Mouse (Mus musculus): ENCODE data around the gene Rab9b. TPM values are rescaled to one million over a fixed set of nuclear protein-coding genes. Genes with fewer than 3 reads are reported as not detected.

The Rab9b gene
- polyA plus RNA-seq (2015; fragmentation: Nextera tagmentation; extraction: Ambion mirVana) = 0.20 and 0.24 TPM in 2 replicates

DNA sequence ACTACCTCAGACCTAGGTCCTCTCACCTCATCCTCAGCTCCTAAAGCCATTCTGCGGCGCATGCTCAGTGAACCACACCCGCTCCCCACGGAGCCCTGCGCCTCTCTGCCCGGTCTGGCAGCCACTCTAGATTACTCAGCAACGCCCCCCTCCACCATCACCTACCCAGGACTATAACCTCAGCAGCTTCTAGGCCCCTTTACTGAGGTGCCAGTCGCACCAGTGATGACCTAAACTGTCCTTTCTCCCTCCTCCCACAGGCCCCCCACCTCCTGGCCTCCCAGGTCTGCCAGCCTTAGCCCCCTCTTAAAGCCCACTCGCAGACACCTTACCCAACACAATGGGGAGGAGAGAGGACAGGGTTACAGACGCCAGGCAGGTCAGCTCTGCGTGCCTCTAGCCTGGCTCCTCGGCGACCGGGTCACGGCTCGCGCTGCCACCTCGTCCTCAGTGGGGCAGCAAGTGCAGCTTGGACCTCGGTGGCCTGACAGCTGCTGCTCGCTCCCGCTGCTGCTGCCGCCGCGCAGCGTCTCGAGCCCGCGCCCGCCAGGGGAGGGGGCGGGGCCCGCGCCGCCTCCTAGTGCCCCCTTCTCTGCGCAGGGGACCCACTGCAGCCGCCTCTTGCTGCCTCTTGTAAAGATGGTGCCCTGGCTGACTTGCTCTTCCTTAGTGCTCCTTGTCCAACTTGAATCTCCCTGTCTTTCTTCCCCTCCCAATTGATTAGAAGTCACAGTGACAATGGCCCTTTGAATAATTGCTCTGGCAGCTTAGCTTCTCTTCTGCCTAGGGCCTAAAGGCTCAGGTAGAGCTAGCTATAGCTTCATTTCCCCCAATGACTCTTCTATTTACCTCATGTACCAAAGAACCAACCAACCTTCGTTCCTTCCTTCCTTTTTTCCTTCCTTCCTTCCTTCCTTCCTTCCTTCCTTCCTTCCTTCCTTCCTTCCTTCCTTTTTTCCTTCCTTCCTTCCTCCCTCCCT, at the start of gene Rab9b:
TSS of gene Rab9b (minus strand) at position 695 of the 980 bp plus-strand sequence.
- H3K4me2 ChIP-seq (ENCODE audit: low read depth, low read length) = peak within 1 kb of the TSS; percentile 78
- H3K9me3 ChIP-seq (replicated peaks; ENCODE audit: control insufficient read depth, low read length) = no peaks in the 10 kb centered on the region
- H3K9ac ChIP-seq (ENCODE audit: low read length) = peak within 1 kb of the TSS; percentile 58
- ATAC-seq (replicated peaks; ENCODE audit: extremely low read depth, insufficient read depth, low FRiP score) = 0 out of 2 replicates have a peak, but pooled peaks have one; percentile 32
- no peaks in the 10 kb centered on the region for H3K36me3 ChIP-seq (ENCODE audit: control insufficient read depth, insufficient read depth)
- H3K27ac ChIP-seq (ENCODE audit: low read length) = no peak within 1 kb of the TSS
- H3K4me3 ChIP-seq (ENCODE audit: low read length) = peak within 1 kb of the TSS; percentile 59
- H3K4me1 ChIP-seq (ENCODE audit: control insufficient read depth, insufficient read depth, low read length) = no peaks in the 10 kb centered on the region
- H3K27me3 ChIP-seq (ENCODE audit: control insufficient read depth, insufficient read depth, low read length) = no peaks in the 10 kb centered on the region
- WGBS = 16% methylated on average over 26 of the region's 36 CpGs

DNA sequence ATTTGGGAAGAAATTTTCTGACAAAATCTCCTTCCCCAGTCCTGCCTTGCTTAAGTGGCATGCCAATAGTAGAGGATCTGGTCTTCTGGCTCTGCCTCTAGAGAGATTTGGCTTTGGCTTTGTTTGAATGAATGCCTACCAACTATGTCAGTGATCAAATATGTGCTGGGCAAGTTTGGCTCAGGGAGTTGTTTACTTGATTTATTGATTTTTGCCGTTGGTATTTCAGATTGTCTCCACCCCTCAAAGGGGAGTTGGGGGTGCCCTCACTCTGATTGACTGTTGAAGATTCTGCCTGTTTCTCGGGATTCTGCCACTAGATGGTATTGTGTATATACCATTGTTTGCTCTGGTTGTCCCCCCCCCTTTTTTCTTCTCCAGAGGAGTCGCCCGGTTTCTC, 35.8 kb upstream of the Rab9b start:
- ATAC-seq (replicated peaks; ENCODE audit: extremely low read depth, insufficient read depth, low FRiP score) = no peak
- H3K4me3 ChIP-seq (ENCODE audit: low read length) = no peak overlapping the region
- WGBS = 36% methylated on average over 4 of the region's 4 CpGs
- no peak overlapping the region for H3K4me2 ChIP-seq (ENCODE audit: low read depth, low read length)
- no peak overlapping the region for H3K9ac ChIP-seq (ENCODE audit: low read length)
- H3K27ac ChIP-seq (ENCODE audit: low read length) = no peak overlapping the region
- H3K36me3 ChIP-seq (ENCODE audit: control insufficient read depth, insufficient read depth) = no peaks in the 10 kb centered on the region
- H3K9me3 ChIP-seq (replicated peaks; ENCODE audit: control insufficient read depth, low read length) = no peaks in the 10 kb centered on the region
- H3K4me1 ChIP-seq (ENCODE audit: control insufficient read depth, insufficient read depth, low read length) = no peaks in the 10 kb centered on the region
- H3K27me3 ChIP-seq (ENCODE audit: control insufficient read depth, insufficient read depth, low read length) = no peaks in the 10 kb centered on the region

DNA sequence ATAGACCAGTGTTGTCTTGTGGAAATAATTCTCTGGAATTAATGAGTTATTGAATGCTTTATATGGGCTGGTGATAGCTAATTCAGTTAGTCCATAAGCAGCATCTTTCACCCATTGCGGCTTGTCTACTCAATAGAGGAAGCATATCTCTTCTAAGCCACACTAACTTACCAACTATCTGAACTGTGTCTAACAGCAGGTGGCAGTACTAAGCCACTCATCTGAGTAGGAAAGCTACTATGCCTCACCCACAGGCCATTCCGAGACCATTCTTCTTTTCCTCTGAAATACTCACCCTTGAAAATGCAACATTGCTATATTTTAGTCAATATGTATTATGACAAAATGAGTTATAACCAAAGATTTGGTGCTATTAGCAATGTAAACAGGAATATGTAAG, 27.2 kb upstream of the Rab9b start:
- H3K36me3 ChIP-seq (ENCODE audit: control insufficient read depth, insufficient read depth) = no peaks in the 10 kb centered on the region
- H3K27ac ChIP-seq (ENCODE audit: low read length) = no peak overlapping the region
- no peak overlapping the region for H3K9ac ChIP-seq (ENCODE audit: low read length)
- H3K4me2 ChIP-seq (ENCODE audit: low read depth, low read length) = no peak overlapping the region
- no peaks in the 10 kb centered on the region for H3K9me3 ChIP-seq (replicated peaks; ENCODE audit: control insufficient read depth, low read length)
- no peaks in the 10 kb centered on the region for H3K4me1 ChIP-seq (ENCODE audit: control insufficient read depth, insufficient read depth, low read length)
- no peak overlapping the region for H3K4me3 ChIP-seq (ENCODE audit: low read length)
- no peaks in the 10 kb centered on the region for H3K27me3 ChIP-seq (ENCODE audit: control insufficient read depth, insufficient read depth, low read length)
- WGBS = 67% methylated on average over 2 of the region's 2 CpGs
- ATAC-seq (replicated peaks; ENCODE audit: extremely low read depth, insufficient read depth, low FRiP score) = no peak

DNA sequence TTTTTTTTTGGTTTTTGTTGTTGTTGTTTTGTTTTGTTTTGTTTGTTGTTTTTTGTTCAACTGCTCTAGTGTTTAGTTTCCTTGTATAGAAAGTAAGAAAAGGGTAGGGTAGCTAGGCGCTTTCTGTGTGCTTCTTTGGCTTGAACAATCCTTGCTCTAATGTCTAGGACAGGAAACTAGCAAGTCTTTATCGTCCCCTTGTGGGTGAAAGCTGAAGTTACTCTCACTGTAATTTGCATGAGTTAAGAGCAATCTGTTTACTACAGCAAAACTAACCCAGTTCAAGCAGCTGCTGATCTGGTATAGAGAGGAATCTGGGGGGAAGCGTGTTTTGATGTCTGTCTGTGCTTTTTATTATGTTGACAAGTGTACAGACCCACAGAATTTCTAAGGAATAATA, 18.3 kb downstream of the Rab9b start:
- no peak overlapping the region for H3K27ac ChIP-seq (ENCODE audit: low read length)
- no peaks in the 10 kb centered on the region for H3K27me3 ChIP-seq (ENCODE audit: control insufficient read depth, insufficient read depth, low read length)
- no peaks in the 10 kb centered on the region for H3K4me1 ChIP-seq (ENCODE audit: control insufficient read depth, insufficient read depth, low read length)
- WGBS = 24% methylated on average over 3 of the region's 3 CpGs
- no peak overlapping the region for H3K4me3 ChIP-seq (ENCODE audit: low read length)
- no peak for ATAC-seq (replicated peaks; ENCODE audit: extremely low read depth, insufficient read depth, low FRiP score)
- H3K9me3 ChIP-seq (replicated peaks; ENCODE audit: control insufficient read depth, low read length) = no peaks in the 10 kb centered on the region
- no peak overlapping the region for H3K4me2 ChIP-seq (ENCODE audit: low read depth, low read length)
- no peaks in the 10 kb centered on the region for H3K36me3 ChIP-seq (ENCODE audit: control insufficient read depth, insufficient read depth)
- H3K9ac ChIP-seq (ENCODE audit: low read length) = no peak overlapping the region

DNA sequence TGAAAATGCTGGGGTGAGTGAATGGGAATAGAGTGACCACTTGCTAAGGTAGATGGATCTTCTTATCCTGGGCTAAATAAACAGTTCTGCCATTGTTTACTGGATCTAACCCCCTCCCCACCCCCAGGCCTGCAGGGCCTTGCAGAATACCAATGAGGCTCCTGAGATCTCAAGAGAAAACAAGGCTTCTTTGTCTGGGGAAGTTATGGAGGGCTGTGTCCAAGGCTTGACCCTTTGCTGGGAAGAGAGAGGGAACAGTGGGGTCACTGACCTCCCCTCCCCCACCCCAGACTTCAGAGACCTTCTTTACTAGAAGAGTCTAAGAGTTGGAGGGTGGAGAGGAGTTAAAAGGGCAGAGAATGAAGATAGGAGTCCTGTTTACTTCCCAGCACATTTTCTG, 39.9 kb downstream of the Rab9b start:
- Histone ChIP-seq H3K36me3 (ENCODE audit: control insufficient read depth, insufficient read depth) (no peaks in the 10 kb centered on the region), H3K4me1 (ENCODE audit: control insufficient read depth, insufficient read depth, low read length) (no peaks in the 10 kb centered on the region), H3K27me3 (ENCODE audit: control insufficient read depth, insufficient read depth, low read length) (no peaks in the 10 kb centered on the region; the same call in 1 of the 2 replicates), H3K9me3 (replicated peaks; ENCODE audit: control insufficient read depth, low read length) (no peaks in the 10 kb centered on the region), H3K4me3 (ENCODE audit: low read length) (no peak overlapping the region), H3K9ac (ENCODE audit: low read length) (no peak overlapping the region), H3K27ac (ENCODE audit: low read length) (no peak overlapping the region), H3K4me2 (ENCODE audit: low read depth, low read length) (no peak overlapping the region)
- ATAC-seq (replicated peaks; ENCODE audit: extremely low read depth, insufficient read depth, low FRiP score) = no peak

DNA sequence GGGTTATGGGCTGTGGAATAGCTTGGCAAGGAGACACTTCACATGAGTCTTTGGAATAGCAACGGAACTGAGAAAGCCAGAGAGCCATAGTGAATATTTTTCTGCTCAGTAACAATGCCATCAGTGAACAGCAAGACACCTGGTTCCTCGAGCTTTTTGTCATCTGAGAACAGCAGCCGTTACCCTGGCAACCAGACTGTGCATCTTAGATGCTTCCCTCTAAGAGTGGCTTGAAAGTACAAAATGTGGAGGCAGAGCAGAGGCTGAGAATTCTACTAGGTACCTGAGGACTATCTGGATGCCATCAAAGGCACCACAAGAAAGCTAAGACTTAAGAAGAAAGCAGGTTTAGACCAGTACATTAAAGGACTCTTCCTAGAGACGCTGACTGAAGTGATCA, 43.5 kb downstream of the Rab9b start:
- no peak overlapping the region for H3K9ac ChIP-seq (ENCODE audit: low read length)
- no peak overlapping the region for H3K4me2 ChIP-seq (ENCODE audit: low read depth, low read length)
- 76% methylated on average over 4 of the region's 4 CpGs for WGBS
- no peak overlapping the region for H3K4me3 ChIP-seq (ENCODE audit: low read length)
- no peak for ATAC-seq (replicated peaks; ENCODE audit: extremely low read depth, insufficient read depth, low FRiP score)
- no peaks in the 10 kb centered on the region for H3K4me1 ChIP-seq (ENCODE audit: control insufficient read depth, insufficient read depth, low read length)
- no peak overlapping the region for H3K27ac ChIP-seq (ENCODE audit: low read length)
- no peaks in the 10 kb centered on the region; the same call in 1 of the 2 replicates for H3K27me3 ChIP-seq (ENCODE audit: control insufficient read depth, insufficient read depth, low read length)
- no peaks in the 10 kb centered on the region for H3K9me3 ChIP-seq (replicated peaks; ENCODE audit: control insufficient read depth, low read length)
- no peaks in the 10 kb centered on the region for H3K36me3 ChIP-seq (ENCODE audit: control insufficient read depth, insufficient read depth)

DNA sequence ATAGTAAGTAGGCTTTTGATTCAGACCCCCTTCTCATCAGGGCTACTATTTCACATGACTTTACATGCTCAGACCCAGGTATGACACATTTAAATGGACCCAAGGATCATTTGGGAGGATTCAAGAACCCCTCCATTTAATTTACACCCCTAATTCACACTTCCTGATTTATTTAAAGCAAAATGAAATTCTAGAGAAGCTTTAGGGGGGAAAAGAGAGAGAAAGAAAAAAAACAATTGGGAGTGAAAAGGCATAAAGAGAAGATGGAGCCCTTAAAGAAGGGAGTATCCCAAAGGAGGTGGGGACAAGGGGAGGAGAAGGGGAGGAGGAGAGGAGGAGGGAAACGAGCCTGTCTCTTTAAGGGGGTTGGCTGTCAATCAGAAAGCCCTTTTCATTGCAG, 46.2 kb downstream of the Rab9b start, which contains the start of gene Plp1:
TSS of gene Plp1 (plus strand) at position 301 of the 400 bp plus-strand sequence.
- 46% methylated on average over 1 of the region's 1 CpGs for WGBS
- H3K36me3 ChIP-seq (ENCODE audit: control insufficient read depth, insufficient read depth) = no peaks in the 10 kb centered on the region
- no peaks in the 10 kb centered on the region for H3K4me1 ChIP-seq (ENCODE audit: control insufficient read depth, insufficient read depth, low read length)
- ATAC-seq (replicated peaks; ENCODE audit: extremely low read depth, insufficient read depth, low FRiP score) = no peak
- H3K9ac ChIP-seq (ENCODE audit: low read length) = no peak within 1 kb of the TSS
- H3K4me3 ChIP-seq (ENCODE audit: low read length) = no peak within 1 kb of the TSS
- H3K4me2 ChIP-seq (ENCODE audit: low read depth, low read length) = no peak within 1 kb of the TSS
- H3K27ac ChIP-seq (ENCODE audit: low read length) = no peak within 1 kb of the TSS
- H3K27me3 ChIP-seq (ENCODE audit: control insufficient read depth, insufficient read depth, low read length) = no peaks in the 10 kb centered on the region; the same call in 1 of the 2 replicates
- no peaks in the 10 kb centered on the region for H3K9me3 ChIP-seq (replicated peaks; ENCODE audit: control insufficient read depth, low read length)

DNA sequence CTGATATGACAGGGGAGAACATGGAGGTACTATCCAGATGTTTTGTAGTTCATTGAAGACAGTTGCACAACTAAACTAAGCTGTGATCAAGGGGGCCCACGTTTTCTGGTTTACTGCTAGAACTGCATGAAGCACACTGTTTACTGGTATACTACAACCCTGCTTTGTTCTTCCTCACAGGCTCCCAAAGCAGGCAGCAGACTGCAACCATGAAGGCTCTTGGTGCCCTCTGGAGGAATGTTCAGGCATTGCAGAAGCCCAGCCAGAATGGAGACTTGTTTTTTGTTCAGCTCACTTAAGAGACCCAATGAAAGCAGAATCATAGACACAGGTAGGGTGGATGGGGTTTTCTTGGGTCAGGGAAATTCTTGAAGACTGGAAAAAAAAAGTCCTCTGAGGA, 48.3 kb downstream of the Rab9b start:
- no peaks in the 10 kb centered on the region for H3K4me1 ChIP-seq (ENCODE audit: control insufficient read depth, insufficient read depth, low read length)
- WGBS = 8% methylated on average over 1 of the region's 1 CpGs
- H3K4me3 ChIP-seq (ENCODE audit: low read length) = no peak overlapping the region
- no peaks in the 10 kb centered on the region for H3K36me3 ChIP-seq (ENCODE audit: control insufficient read depth, insufficient read depth)
- no peaks in the 10 kb centered on the region; the same call in 1 of the 2 replicates for H3K27me3 ChIP-seq (ENCODE audit: control insufficient read depth, insufficient read depth, low read length)
- H3K4me2 ChIP-seq (ENCODE audit: low read depth, low read length) = no peak overlapping the region
- no peak for ATAC-seq (replicated peaks; ENCODE audit: extremely low read depth, insufficient read depth, low FRiP score)
- H3K9me3 ChIP-seq (replicated peaks; ENCODE audit: control insufficient read depth, low read length) = no peaks in the 10 kb centered on the region
- no peak overlapping the region for H3K9ac ChIP-seq (ENCODE audit: low read length)
- no peak overlapping the region for H3K27ac ChIP-seq (ENCODE audit: low read length)

DNA sequence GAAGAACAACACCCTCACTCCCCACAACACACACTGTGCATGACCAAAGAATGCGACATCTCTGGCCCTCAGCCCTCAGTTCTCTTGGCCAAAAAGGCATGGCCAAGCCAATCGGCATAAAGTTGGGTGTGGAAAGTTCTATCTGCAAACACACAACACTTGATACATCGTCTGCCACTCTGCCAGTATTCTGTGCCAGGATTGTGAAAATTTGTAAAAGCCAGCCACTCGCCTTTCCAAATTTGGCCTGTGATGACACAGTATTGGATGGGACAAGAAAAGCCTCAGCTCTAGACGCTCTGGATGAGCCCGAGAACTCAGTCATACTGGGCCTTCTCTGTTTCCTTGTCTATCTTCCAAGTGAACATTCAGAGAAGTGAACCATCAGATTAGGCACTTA, 48.8 kb downstream of the Rab9b start:
- no peak overlapping the region for H3K4me2 ChIP-seq (ENCODE audit: low read depth, low read length)
- no peaks in the 10 kb centered on the region for H3K36me3 ChIP-seq (ENCODE audit: control insufficient read depth, insufficient read depth)
- ATAC-seq (replicated peaks; ENCODE audit: extremely low read depth, insufficient read depth, low FRiP score) = no peak
- no peaks in the 10 kb centered on the region for H3K27me3 ChIP-seq (ENCODE audit: control insufficient read depth, insufficient read depth, low read length)
- WGBS = 74% methylated on average over 6 of the region's 6 CpGs
- no peaks in the 10 kb centered on the region for H3K9me3 ChIP-seq (replicated peaks; ENCODE audit: control insufficient read depth, low read length)
- H3K27ac ChIP-seq (ENCODE audit: low read length) = no peak overlapping the region
- no peaks in the 10 kb centered on the region for H3K4me1 ChIP-seq (ENCODE audit: control insufficient read depth, insufficient read depth, low read length)
- no peak overlapping the region for H3K4me3 ChIP-seq (ENCODE audit: low read length)
- no peak overlapping the region for H3K9ac ChIP-seq (ENCODE audit: low read length)
